Mouse (Mus musculus) heart, adult 18-20 months (tissue): ENCODE data around the gene Pla1a. TPM values are rescaled to one million over a fixed set of nuclear protein-coding genes. Genes with fewer than 3 reads are reported as not detected.
"Not testable (repeated sequence)": the region's sequence is repeated elsewhere in the genome, so short reads cannot be mapped to it uniquely, and the experiment has no call there.

ENCODE experiments used
- DNase-seq, 2 experiments: peaks; one replicate each; pipeline ENCODE4 v3.0.0; 2021 to 2022; ENCODE audit warnings: mixed read lengths in 1 of 2
- total RNA-seq, 2 experiments: library from RNA; stranded (reverse); gene quantifications; 2 replicates each; pipeline ENCODE4 v1.2.3; 2021

The Pla1a gene
- total RNA-seq, 2 experiments from 2014 or later, result 6.2 to 8.7 TPM

GRCm38 (mm10) chr16:38458600-38459280 is 25.8 kb upstream of the Pla1a start:
- peak; percentile 27 to 53 for DNase-seq

- DNase-seq, result peak in 1 of 2 experiments; percentile 48
These were observed 24.0 kb upstream of the Pla1a start for GRCm38 (mm10) chr16:38456812-38457567.

- DNase-seq, result no peak
These were observed 22.8 kb upstream of the Pla1a start, which contains the start of gene Cd80 for GRCm38 (mm10) chr16:38455511-38456418. Cd80 (plus strand) TSS chr16:38455561.

GRCm38 (mm10) chr16:38454533-38455254 is 21.7 kb upstream of the Pla1a start:
- no peak for DNase-seq

- no peak for DNase-seq
These were observed 21.0 kb upstream of the Pla1a start for GRCm38 (mm10) chr16:38453952-38454351.

GRCm38 (mm10) chr16:38453203-38453553 is 20.2 kb upstream of the Pla1a start:
- DNase-seq, result no peak

- DNase-seq, result peak; percentile 94 to 97
These were observed 19.7 kb upstream of the Pla1a start, which contains the start of gene Adprh for GRCm38 (mm10) chr16:38452442-38453202. Adprh (minus strand) TSS chr16:38452703.

- DNase-seq, result no peak
These were observed 18.7 kb upstream of the Pla1a start for GRCm38 (mm10) chr16:38451421-38452205.

- no peak for DNase-seq
These were observed 17.8 kb upstream of the Pla1a start for GRCm38 (mm10) chr16:38450707-38451106.

GRCm38 (mm10) chr16:38448458-38448857 is 15.5 kb upstream of the Pla1a start:
- DNase-seq, result no peak

GRCm38 (mm10) chr16:38447366-38447765 is 14.4 kb upstream of the Pla1a start:
- no peak for DNase-seq

GRCm38 (mm10) chr16:38446141-38446540 is 13.2 kb upstream of the Pla1a start:
- DNase-seq, result not testable (repeated sequence)

GRCm38 (mm10) chr16:38445576-38445975 is 12.6 kb upstream of the Pla1a start:
- no peak for DNase-seq

- no peak for DNase-seq
These were observed 12.1 kb upstream of the Pla1a start for GRCm38 (mm10) chr16:38445046-38445445.

GRCm38 (mm10) chr16:38443721-38444464 is 10.9 kb upstream of the Pla1a start:
- DNase-seq, result no peak

- no peak for DNase-seq
These were observed 9.3 kb upstream of the Pla1a start for GRCm38 (mm10) chr16:38442216-38442615.

- no peak for DNase-seq
These were observed 8.7 kb upstream of the Pla1a start for GRCm38 (mm10) chr16:38441611-38442010.

- DNase-seq, result no peak
These were observed 7.5 kb upstream of the Pla1a start for GRCm38 (mm10) chr16:38440403-38440802.

- DNase-seq, result no peak
These were observed 6.2 kb upstream of the Pla1a start for GRCm38 (mm10) chr16:38439190-38439589.
